Mouse (Mus musculus) layer of hippocampus, adult 2 months (tissue): ENCODE results near the gene Cux2. TPM values are rescaled to one million over a fixed set of nuclear protein-coding genes. Genes with fewer than 3 reads are reported as not detected.

Experiments
- DNase-seq, 2 experiments: peaks; one replicate each; pipeline ENCODE4 v3.0.0; 2022; ENCODE audit warnings: low spot score in 2 of 2
- H3K27ac ChIP-seq: fragments of 200-600 bp; 2 replicates; pipeline ENCODE4 v1.8.1; 2022
- H3K4me3 ChIP-seq: fragments of 200-600 bp; 2 replicates; pipeline ENCODE4 v1.8.1; 2022; ENCODE audit warnings: mild to moderate bottlenecking
- CTCF ChIP-seq: fragments of 200-600 bp; conservative IDR thresholded peaks from 2 replicates; pipeline ENCODE4 v1.8.1; 2022; ENCODE audit warnings: antibody characterized with exemption, mild to moderate bottlenecking, moderate library complexity
- long read RNA-seq, 2 experiments: library from polyadenylated mRNA; stranded (forward); transcript quantifications; one replicate each; pipeline ENCODE4 v2.0.0; 2021; ENCODE audit warnings: borderline mapping rate in 2 of 2
- total RNA-seq, 2 experiments: library from RNA; stranded (reverse); gene quantifications; 2 replicates each; pipeline ENCODE4 v1.2.3; 2021

Gene Cux2
- 10 to 100 TPM; 30.0 to 30.9 TPM for total RNA-seq
- long read RNA-seq, experiment 1, partial matches to known transcripts, result 1 of 8 reads
- long read RNA-seq, experiment 1, other reads (novel, unspliced or antisense), result 7 of 8 reads
- long read RNA-seq, experiment 2, full-length matches to known transcripts, result 1 of 13 reads
- long read RNA-seq, experiment 2, partial matches to known transcripts, result 1 of 13 reads
- long read RNA-seq, experiment 2, other reads (novel, unspliced or antisense), result 11 of 13 reads

GRCm38 (mm10) chr5:122050017-122050831, at the start of gene Cux2:
TSS of gene Cux2 (minus strand) at chr5:122050102.
- peak in 1 of 2 experiments; percentile 48 for DNase-seq
- peak within 1 kb of the TSS; percentile 53 for H3K27ac ChIP-seq
- H3K4me3 ChIP-seq, result peak within 1 kb of the TSS; percentile 62
- peak; percentile 97 for TF ChIP-seq CTCF

- no peak overlapping the region for H3K27ac ChIP-seq
- TF ChIP-seq CTCF, result no peak
- no peak for DNase-seq
- no peak overlapping the region for H3K4me3 ChIP-seq
These were observed 44.5 kb upstream of the Cux2 start for GRCm38 (mm10) chr5:122094439-122094838.

GRCm38 (mm10) chr5:122093734-122094133, 43.8 kb upstream of the Cux2 start:
- Histone ChIP-seq H3K4me3 (no peak overlapping the region), H3K27ac (no peak overlapping the region)
- no peak for DNase-seq
- TF ChIP-seq CTCF, result no peak

DNA sequence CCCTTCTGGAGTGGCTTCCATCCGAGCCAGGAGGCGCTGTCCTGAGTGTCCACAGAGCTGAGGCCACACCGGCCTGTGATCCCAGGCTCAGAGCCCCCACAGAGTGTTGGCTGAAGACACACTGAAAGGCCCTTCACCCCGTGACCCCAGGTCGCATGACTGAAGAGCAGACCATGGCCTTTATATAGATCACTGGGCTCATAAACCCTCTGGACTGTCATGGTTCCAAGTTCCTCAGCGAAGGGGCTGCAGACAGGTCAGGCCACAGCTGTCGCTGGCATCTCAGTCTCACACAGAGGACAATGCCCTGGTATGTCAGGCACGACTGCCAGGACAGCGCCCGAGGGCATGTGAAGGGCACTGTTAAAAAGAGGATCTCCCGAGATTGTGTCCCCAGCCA, 42.9 kb upstream of the Cux2 start:
- no peak for TF ChIP-seq CTCF
- no peak overlapping the region for H3K27ac ChIP-seq
- no peak for DNase-seq
- no peak overlapping the region for H3K4me3 ChIP-seq

DNA sequence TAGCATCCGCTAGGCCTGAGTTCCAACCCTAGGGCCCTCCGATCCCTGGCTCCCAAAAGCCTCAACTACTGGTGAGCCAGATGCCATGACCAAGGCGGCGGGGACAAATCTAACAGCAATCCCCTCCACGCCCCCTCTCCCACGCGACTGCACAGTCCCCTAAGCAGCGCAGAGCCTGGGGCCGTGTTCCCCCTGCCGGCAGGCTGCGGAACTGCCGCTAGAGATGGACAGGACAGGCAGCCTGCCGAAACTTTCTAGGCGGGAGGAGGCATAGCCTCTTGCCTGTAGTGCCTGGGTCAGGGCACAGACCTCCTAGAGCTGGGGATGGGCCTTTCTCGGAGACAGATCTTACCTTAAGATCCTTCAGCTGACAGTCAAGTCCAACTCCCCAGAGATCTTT, 41.2 kb upstream of the Cux2 start:
- peak; percentile 85 for TF ChIP-seq CTCF
- no peak overlapping the region for H3K4me3 ChIP-seq
- peak in 1 of 2 experiments; percentile 59 for DNase-seq
- H3K27ac ChIP-seq, result no peak overlapping the region

GRCm38 (mm10) chr5:122089664-122090063, 39.8 kb upstream of the Cux2 start:
- no peak overlapping the region for H3K4me3 ChIP-seq
- DNase-seq, result no peak
- H3K27ac ChIP-seq, result no peak overlapping the region
- TF ChIP-seq CTCF, result no peak

DNA sequence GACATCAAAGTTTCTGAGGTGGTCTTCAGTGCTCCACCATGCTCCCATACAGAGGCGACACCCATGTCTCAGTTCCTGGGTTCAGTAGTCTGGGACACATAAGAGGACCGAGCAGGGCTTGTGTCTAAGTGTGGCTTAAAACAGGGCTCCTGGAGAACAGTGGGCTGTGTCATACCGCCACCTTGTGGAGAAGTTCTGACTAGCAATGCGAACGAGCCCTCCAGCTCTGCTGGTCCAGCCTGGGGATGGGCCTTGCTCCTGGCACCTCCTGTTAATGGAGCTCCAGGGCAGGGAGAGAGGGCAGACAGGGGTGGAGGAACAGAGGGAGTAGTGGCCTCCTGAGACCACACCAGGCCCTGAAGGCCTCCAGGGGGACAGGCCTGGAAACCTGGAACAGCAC, 39.0 kb upstream of the Cux2 start:
- Histone ChIP-seq H3K27ac (no peak overlapping the region), H3K4me3 (no peak overlapping the region)
- TF ChIP-seq CTCF, result peak; percentile 92
- DNase-seq, result peak; percentile 86 to 96

DNA sequence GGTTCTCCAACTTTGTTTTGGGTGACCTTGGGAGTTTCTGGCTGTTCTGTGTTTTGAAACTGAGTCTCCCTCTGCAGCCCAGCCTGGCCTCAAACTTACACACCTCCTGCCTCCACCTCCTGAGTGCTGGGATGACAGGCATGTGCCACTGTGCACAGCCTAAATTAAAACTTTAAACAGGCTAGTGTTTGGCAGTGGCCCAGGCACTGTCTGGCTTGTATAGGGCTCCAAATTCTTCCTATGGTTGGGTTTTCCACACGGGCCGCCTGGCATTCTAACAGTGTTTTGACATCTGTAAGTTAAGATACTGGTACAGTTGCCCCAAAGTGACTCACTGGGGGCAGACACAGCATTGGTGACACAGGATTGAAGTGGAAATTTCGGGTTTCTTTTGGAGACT, 36.2 kb upstream of the Cux2 start:
- no peak for DNase-seq
- TF ChIP-seq CTCF, result no peak
- no peak overlapping the region for H3K4me3 ChIP-seq
- H3K27ac ChIP-seq, result no peak overlapping the region

DNA sequence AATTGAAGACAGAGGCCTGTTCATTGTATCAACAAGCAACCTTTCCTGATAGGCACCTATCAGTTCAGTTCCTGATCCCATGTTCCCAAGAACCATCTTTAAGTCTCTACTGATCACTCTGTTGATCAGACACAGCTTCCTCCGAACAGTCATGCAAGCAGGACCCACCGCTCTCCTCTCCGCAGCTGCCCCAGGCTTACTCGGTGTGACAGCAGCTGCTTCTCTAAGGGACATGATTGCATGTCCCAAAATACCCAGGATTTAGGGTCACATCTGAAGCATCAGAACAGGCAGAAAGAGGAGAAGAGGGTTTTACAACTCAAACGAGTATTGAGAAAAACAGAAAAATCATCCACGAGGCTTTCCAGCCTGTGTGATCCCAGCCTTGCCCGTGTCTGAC, 35.4 kb upstream of the Cux2 start:
- H3K27ac ChIP-seq, result no peak overlapping the region
- H3K4me3 ChIP-seq, result no peak overlapping the region
- no peak for DNase-seq
- TF ChIP-seq CTCF, result no peak

- TF ChIP-seq CTCF, result no peak
- no peak overlapping the region for H3K4me3 ChIP-seq
- no peak overlapping the region for H3K27ac ChIP-seq
These were observed 34.6 kb upstream of the Cux2 start for GRCm38 (mm10) chr5:122084470-122084869.

DNA sequence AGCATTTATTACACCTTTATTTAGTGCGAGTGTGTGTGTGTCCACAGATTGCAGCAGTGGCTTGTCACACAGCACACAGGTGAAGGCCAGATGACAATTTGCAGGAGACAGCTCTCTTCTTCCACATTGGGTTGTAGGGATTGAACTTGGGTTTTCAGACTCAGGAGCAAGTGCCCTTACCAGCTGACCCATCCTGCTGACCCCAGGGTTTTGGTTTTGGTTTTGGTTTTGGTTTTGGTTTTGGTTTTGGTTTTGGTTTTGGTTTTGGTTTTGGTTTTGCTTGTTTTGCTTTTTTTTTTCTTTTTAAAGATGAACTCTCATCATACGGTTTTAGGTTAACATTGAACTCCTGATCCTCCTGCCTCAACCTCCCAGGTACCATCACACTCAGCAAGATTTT, 33.4 kb upstream of the Cux2 start:
- no peak overlapping the region for H3K27ac ChIP-seq
- no peak for DNase-seq
- no peak for TF ChIP-seq CTCF
- no peak overlapping the region for H3K4me3 ChIP-seq

More at GRCm38 (mm10) chr5:122084470-122084869, 34.6 kb upstream of the Cux2 start:
- DNase-seq, result no peak

DNA sequence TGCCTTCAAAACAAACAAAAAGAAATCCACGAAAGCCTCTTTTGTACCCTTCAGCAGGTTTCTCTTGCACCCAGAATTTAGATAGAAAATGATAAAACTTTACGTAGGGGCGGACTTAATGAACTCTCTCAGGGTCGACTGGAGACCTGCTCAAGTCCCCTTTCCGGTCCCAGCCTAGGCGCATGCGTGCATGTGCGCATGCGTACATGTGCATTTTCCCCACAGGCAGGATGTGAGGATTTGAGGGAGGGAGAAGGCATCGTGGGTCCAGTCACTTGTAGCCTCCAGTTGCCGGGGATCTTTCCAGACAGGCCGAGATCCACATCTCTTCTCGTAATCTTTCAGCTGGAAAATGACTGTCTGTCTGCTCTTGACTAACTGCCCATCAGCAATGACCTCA, 31.6 kb upstream of the Cux2 start:
- no peak for TF ChIP-seq CTCF
- no peak overlapping the region for H3K27ac ChIP-seq

GRCm38 (mm10) chr5:122080930-122081329, 31.0 kb upstream of the Cux2 start:
- H3K4me3 ChIP-seq, result no peak overlapping the region
- H3K27ac ChIP-seq, result no peak overlapping the region
- peak; percentile 76 to 79 for DNase-seq
- TF ChIP-seq CTCF, result no peak

More for the DNA sequence above, 31.6 kb upstream of the Cux2 start:
- no peak for DNase-seq
- H3K4me3 ChIP-seq, result no peak overlapping the region

- peak; percentile 56 for TF ChIP-seq CTCF
- H3K27ac ChIP-seq, result no peak overlapping the region
- no peak for DNase-seq
- H3K4me3 ChIP-seq, result no peak overlapping the region
These were observed 29.9 kb upstream of the Cux2 start for GRCm38 (mm10) chr5:122079796-122080195.
